Mouse (Mus musculus) ES-E14 (cell line): Measurements from ENCODE around the gene Tnfrsf21.

ENCODE experiments used
- CHD2 ChIP-seq: IDR thresholded peaks from 2 replicates; pipeline ENCODE4 v1.6.1; 2014; ENCODE audit warnings: mild to moderate bottlenecking, low read depth, low read length, inconsistent platforms
- ZNF384 ChIP-seq: IDR thresholded peaks from 2 replicates; pipeline ENCODE4 v1.6.1; 2012; ENCODE audit warnings: low read depth, low read length, inconsistent platforms

DNA sequence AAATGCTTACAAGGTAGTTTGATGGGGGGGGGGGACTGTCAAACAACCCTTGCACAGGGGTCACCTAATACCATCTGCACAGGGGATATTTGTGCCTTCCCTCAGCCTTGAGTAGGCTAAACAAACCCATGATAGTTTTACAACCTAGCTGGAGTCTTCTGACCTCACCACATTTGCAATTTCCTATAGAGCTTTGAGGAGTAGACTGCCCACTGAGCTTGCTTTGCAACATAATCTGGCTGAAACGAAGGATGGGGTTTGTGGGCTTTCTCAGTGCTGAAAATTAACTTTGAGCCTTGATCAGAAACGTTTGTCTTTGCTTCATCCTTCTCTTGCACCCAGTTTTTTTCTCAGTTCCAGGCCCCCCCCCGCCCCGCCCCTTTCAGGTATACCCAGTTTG, 33.8 kb upstream of the Tnfrsf21 start:
- TF ChIP-seq CHD2, result no peak
- no peak for TF ChIP-seq ZNF384
